Mouse (Mus musculus): ENCODE measurements at regions not wholly inside any gene's neighbourhood (a gene's known extent, or its start where the extent isn't known, plus 50 kb on each side); places are given as distances from the start of the nearest gene placed in this dataset.

- no peak for DNase-seq (ENCODE audit: low read depth, low spot score)
These were observed 90.9 kb upstream of the Cdkn2b start for GRCm38 (mm10) chr4:89401696-89402095.

GRCm38 (mm10) chr4:89400342-89400741 is 89.5 kb upstream of the Cdkn2b start:
- no peak for DNase-seq (ENCODE audit: low read depth, low spot score)

- DNase-seq (ENCODE audit: low read depth, low spot score) = no peak
These were observed 88.4 kb upstream of the Cdkn2b start for GRCm38 (mm10) chr4:89399277-89399676.

GRCm38 (mm10) chr4:89396020-89396419 is 85.2 kb upstream of the Cdkn2b start:
- DNase-seq (ENCODE audit: low read depth, low spot score) = no peak

GRCm38 (mm10) chr4:89395336-89395735 is 84.5 kb upstream of the Cdkn2b start:
- no peak for DNase-seq (ENCODE audit: low read depth, low spot score)

- no peak for DNase-seq (ENCODE audit: low read depth, low spot score)
These were observed 82.4 kb upstream of the Cdkn2b start for GRCm38 (mm10) chr4:89393251-89393711.

GRCm38 (mm10) chr4:89392791-89393190 is 82.0 kb upstream of the Cdkn2b start:
- no peak for DNase-seq (ENCODE audit: low read depth, low spot score)

- no peak for DNase-seq (ENCODE audit: low read depth, low spot score)
These were observed 80.8 kb upstream of the Cdkn2b start for GRCm38 (mm10) chr4:89391463-89392308.

- DNase-seq (ENCODE audit: low read depth, low spot score) = no peak
These were observed 72.7 kb upstream of the Cdkn2b start for GRCm38 (mm10) chr4:89383548-89383947.

GRCm38 (mm10) chr4:89382434-89382976 is 71.7 kb upstream of the Cdkn2b start:
- no peak for DNase-seq (ENCODE audit: low read depth, low spot score)

GRCm38 (mm10) chr4:89381763-89382162 is 70.9 kb upstream of the Cdkn2b start:
- no peak for DNase-seq (ENCODE audit: low read depth, low spot score)

GRCm38 (mm10) chr4:89381077-89381476 is 70.2 kb upstream of the Cdkn2b start:
- DNase-seq (ENCODE audit: low read depth, low spot score) = no peak

- DNase-seq (ENCODE audit: low read depth, low spot score) = no peak
These were observed 69.6 kb upstream of the Cdkn2b start for GRCm38 (mm10) chr4:89380330-89380945.

- no peak for DNase-seq (ENCODE audit: low read depth, low spot score)
These were observed 68.9 kb upstream of the Cdkn2b start for GRCm38 (mm10) chr4:89379622-89380329.

- no peak for DNase-seq (ENCODE audit: low read depth, low spot score)
These were observed 61.8 kb upstream of the Cdkn2b start for GRCm38 (mm10) chr4:89372631-89373030.

GRCm38 (mm10) chr4:89368850-89369524 is 58.1 kb upstream of the Cdkn2b start:
- no peak for DNase-seq (ENCODE audit: low read depth, low spot score)

GRCm38 (mm10) chr4:89366581-89367141 is 55.8 kb upstream of the Cdkn2b start:
- DNase-seq (ENCODE audit: low read depth, low spot score) = no peak

GRCm38 (mm10) chr4:89365875-89366274 is 55.0 kb upstream of the Cdkn2b start:
- no peak for DNase-seq (ENCODE audit: low read depth, low spot score)

- DNase-seq (ENCODE audit: low read depth, low spot score) = no peak
These were observed 52.4 kb upstream of the Cdkn2b start for GRCm38 (mm10) chr4:89363150-89363683.

- no peak for DNase-seq (ENCODE audit: low read depth, low spot score)
These were observed 51.8 kb upstream of the Cdkn2b start for GRCm38 (mm10) chr4:89362650-89363049.

- DNase-seq (ENCODE audit: low read depth, low spot score) = no peak
These were observed 50.5 kb upstream of the Cdkn2b start for GRCm38 (mm10) chr4:89361316-89361715.
